In the genomic region with DNA sequence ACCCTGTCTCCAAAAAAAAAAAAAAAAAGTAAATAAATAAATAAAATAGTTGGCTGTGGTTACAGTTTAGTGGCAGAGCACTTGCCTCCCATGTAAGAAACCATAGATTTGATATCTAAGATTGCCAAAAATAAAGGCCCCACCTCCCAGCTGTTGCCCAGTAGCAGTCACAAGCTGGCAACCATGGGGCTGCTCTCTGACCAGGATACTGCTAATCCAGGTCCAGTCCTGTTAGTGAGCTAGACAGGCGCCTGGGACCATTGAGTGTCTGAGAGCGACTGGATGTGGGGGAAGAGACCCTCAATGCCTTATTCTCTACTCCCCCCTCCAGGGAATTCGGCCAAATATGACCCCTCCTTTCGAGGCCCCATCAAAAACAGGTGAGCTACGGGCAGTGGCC, we compare ENCODE assay signal across 40 mouse cellular contexts. TPM values are rescaled to one million over a fixed set of nuclear protein-coding genes. Genes with fewer than 3 reads are reported as not detected.
"Had no signal": no experiment of that assay in that cellular context is flagged by ENCODE, and none has a peak within 500 bp of the region (broad histone marks: within the 10 kb centered on the region; RNA-seq: fewer than 3 reads in every experiment).

No protein-coding gene starts in this region.

- H3K9me3 ChIP-seq: heart, embryonic 10.5 days; heart, embryonic 12.5 days; hindbrain, embryonic 10.5 days; hindbrain, embryonic 12.5 days; intestine, embryonic 15.5 days; limb, embryonic 13.5 days; limb, embryonic 15.5 days; liver, embryonic 12.5 days had no signal

- H3K27me3 ChIP-seq: heart, embryonic 12.5 days; hindbrain, embryonic 12.5 days; intestine, embryonic 15.5 days; limb, embryonic 13.5 days; limb, embryonic 15.5 days had no signal

- H3K9ac ChIP-seq: hindbrain, embryonic 12.5 days; hindbrain, embryonic 14.5 days; limb, embryonic 13.5 days; limb, embryonic 15.5 days; liver, embryonic 14.5 days had no signal

- H3K4me3 ChIP-seq: heart, adult 2 months; heart, embryonic 12.5 days; hindbrain, embryonic 12.5 days; limb, embryonic 13.5 days; limb, embryonic 15.5 days; liver, embryonic 12.5 days had no signal

- DNase-seq: gastrocnemius, postnatal 10 days; gastrocnemius, postnatal 36 days; heart, adult 11 months; heart, adult 2 months; heart, postnatal 10 days; heart, postnatal 4 days; kidney, adult 2 months; kidney, postnatal 10 days; kidney, postnatal 4 days; layer of hippocampus, adult 9-11 months; layer of hippocampus, postnatal 36 days; left cerebral cortex, postnatal 4 days had no signal

- H3K4me2 ChIP-seq: hindbrain, embryonic 12.5 days; hindbrain, embryonic 14.5 days; limb, embryonic 13.5 days; limb, embryonic 15.5 days had no signal

- ATAC-seq: hindbrain, embryonic 16.5 days; inflammation-experienced regulatory T-cells, adult 6 months had no signal

- H3K27ac ChIP-seq: heart, adult 2 months; hindbrain, embryonic 14.5 days; limb, embryonic 13.5 days; limb, embryonic 15.5 days; liver, embryonic 12.5 days; liver, embryonic 14.5 days had no signal

RNA-seq across cellular contexts. Expression of a gene that starts 2.0 kb away (rescaled TPM):
- total RNA-seq: gastrocnemius, adult 18-20 months; gastrocnemius, postnatal 10 days; heart, adult 2 months; heart, postnatal 10 days; heart, postnatal 25 days; heart, postnatal 4 days had no signal
- polyA plus RNA-seq: heart, embryonic 14.5 days; hindbrain, embryonic 10.5 days; inflammation-experienced regulatory T-cells, adult 6 months; limb, embryonic 11.5 days; limb, embryonic 13.5 days had no signal

RNA-seq across cellular contexts. Expression of a gene that starts 34.5 kb away (rescaled TPM):
- total RNA-seq: gastrocnemius, adult 18-20 months; gastrocnemius, postnatal 10 days; heart, adult 2 months; heart, postnatal 10 days; heart, postnatal 4 days; layer of hippocampus, adult 8-10 months; layer of hippocampus, postnatal 14 days; layer of hippocampus, postnatal 36 days; left cerebral cortex, adult 18-20 months; left cerebral cortex, adult 8-10 months; left cerebral cortex, postnatal 10 days; left cerebral cortex, postnatal 25 days; left cerebral cortex, postnatal 4 days; liver, adult 2 months had no signal
- polyA plus RNA-seq: gonadal fat pad, adult 2 months; heart, adult 2 months; heart, embryonic 10.5 days; heart, embryonic 12.5 days; heart, embryonic 14.5 days; heart, embryonic 16.5 days; hindbrain, embryonic 10.5 days; hindbrain, embryonic 14.5 days; hindbrain, embryonic 16.5 days; intestine, embryonic 15.5 days; kidney, embryonic 14.5 days; kidney, embryonic 16.5 days; limb, embryonic 11.5 days; limb, embryonic 13.5 days; limb, embryonic 15.5 days; liver, embryonic 12.5 days; liver, embryonic 16.5 days had no signal
